Mouse (Mus musculus) forebrain, embryonic 10.5 days (tissue): Measurements from ENCODE around the gene Dicer1. TPM values are rescaled to one million over a fixed set of nuclear protein-coding genes. Genes with fewer than 3 reads are reported as not detected.

Experiments used
- DNase-seq: peaks from one replicate; pipeline ENCODE4 v3.0.0-alpha.2; 2017; ENCODE audit warnings: low spot score; ENCODE audit errors: extremely low spot score
- H3K27ac ChIP-seq: fragments of 300-500 bp; sonication (generic); 2 replicates; pipeline ENCODE4 v1.5.1; 2016; ENCODE audit warnings: mild to moderate bottlenecking
- H3K27me3 ChIP-seq: fragments of 300-500 bp; sonication (generic); 2 replicates; pipeline ENCODE4 v1.6.1; 2016; ENCODE audit warnings: mild to moderate bottlenecking; ENCODE audit not compliant: poor library complexity, severe bottlenecking
- H3K36me3 ChIP-seq: fragments of 300-500 bp; sonication (generic); replicated peaks from 2 replicates; pipeline ENCODE4 v1.6.1; 2016; ENCODE audit warnings: mild to moderate bottlenecking, moderate library complexity
- H3K4me1 ChIP-seq: fragments of 300-500 bp; sonication (generic); 2 replicates; pipeline ENCODE4 v1.6.1; 2016
- H3K4me3 ChIP-seq: fragments of 300-500 bp; sonication (generic); 2 replicates; pipeline ENCODE4 v1.5.1; 2016; ENCODE audit warnings: mild to moderate bottlenecking, moderate library complexity
- H3K9me3 ChIP-seq: fragments of 300-500 bp; sonication (generic); 2 replicates; pipeline ENCODE4 v1.6.1; 2016; ENCODE audit warnings: mild to moderate bottlenecking, moderate library complexity
- WGBS: fragments of 180-500 bp; shearing (Covaris S2); methylation state at CpG from one replicate; pipeline ENCODE4 v1.1.7; 2016; 5-methylcytosine and 5-hydroxymethylcytosine counted together
- polyA plus RNA-seq: library from polyadenylated mRNA; unstranded; fragments of >200 nt; fragmentation: Nextera tagmentation; extraction: Ambion mirVana; gene quantifications from 2 replicates; pipeline ENCODE4 v1.2.1, GENCODE M21; 2016

Dicer1 gene
- polyA plus RNA-seq, 1 experiment from 2014 or later: 47.0 TPM

GRCm38 (mm10) chr12:104665521-104665920, 86.2 kb downstream of the Dicer1 start:
- Histone ChIP-seq H3K27ac (no peak overlapping the region), H3K9me3 (no peaks in the 10 kb centered on the region), H3K4me1 (no peaks in the 10 kb centered on the region), H3K4me3 (no peak overlapping the region), H3K36me3 (no peaks in the 10 kb centered on the region), H3K27me3 (no peaks in the 10 kb centered on the region)
- 87% methylated on average over 9 of the region's 9 CpGs for WGBS
- DNase-seq: no peak

GRCm38 (mm10) chr12:104656146-104656545, 95.6 kb downstream of the Dicer1 start:
- Histone ChIP-seq H3K4me3 (no peak overlapping the region), H3K36me3 (no peaks in the 10 kb centered on the region), H3K27ac (no peak overlapping the region), H3K27me3 (no peaks in the 10 kb centered on the region), H3K4me1 (peaks cover 6% of the 10 kb centered on the region; the same call in 1 of the 2 replicates), H3K9me3 (peaks cover 7% of the 10 kb centered on the region; the same call in 1 of the 2 replicates)
- DNase-seq: no peak
- 95% methylated on average over 2 of the region's 2 CpGs for WGBS

DNA sequence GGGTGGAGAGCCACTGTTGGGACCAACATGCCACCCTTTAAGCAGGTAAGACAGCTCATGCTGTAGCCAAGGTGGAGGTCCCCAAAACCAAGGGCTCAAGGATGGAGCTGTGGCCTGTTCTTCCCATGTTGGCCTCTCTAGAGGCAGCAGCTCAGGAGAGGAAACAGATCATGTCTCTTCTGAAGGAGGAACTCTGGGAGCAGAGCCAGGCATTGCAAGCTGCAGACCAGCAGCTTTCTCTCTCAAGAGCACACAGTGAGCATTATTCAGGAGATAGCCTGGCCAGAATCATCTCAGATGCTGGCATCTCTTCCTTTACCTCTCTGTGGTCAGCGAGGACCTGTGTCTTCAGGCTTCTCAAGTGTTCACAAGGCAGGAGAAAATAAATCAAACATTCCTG, 96.7 kb downstream of the Dicer1 start:
- Histone ChIP-seq H3K9me3 (peaks cover 7% of the 10 kb centered on the region; the same call in 1 of the 2 replicates), H3K36me3 (no peaks in the 10 kb centered on the region), H3K27me3 (no peaks in the 10 kb centered on the region), H3K27ac (no peak overlapping the region), H3K4me1 (peaks cover 13% of the 10 kb centered on the region), H3K4me3 (no peak overlapping the region)
- DNase-seq: no peak
- WGBS: 83% methylated on average over 1 of the region's 1 CpGs

DNA sequence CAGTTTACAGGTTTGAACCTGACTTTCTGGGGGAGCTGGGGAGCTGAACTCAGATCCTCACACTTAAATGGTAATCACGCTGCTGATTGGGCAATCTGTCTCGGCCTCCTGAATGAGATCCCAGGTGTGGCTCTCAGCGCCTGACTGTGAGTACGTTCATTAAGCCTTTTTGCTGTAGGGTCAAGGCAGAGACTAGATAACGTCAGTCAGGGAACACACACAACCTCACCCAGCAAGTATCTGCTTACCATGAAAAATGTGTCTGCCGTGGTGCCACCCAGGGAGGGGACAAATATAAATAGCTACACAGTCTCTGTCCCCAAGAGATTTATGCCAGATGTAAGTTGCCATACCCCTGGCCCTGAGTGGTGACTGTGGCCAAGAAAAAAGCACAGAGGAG, 99.7 kb downstream of the Dicer1 start:
- no peak for DNase-seq
- no peak overlapping the region for H3K27ac ChIP-seq
- 72% methylated on average over 6 of the region's 6 CpGs for WGBS
- no peaks in the 10 kb centered on the region for H3K27me3 ChIP-seq
- H3K9me3 ChIP-seq: peaks cover 7% of the 10 kb centered on the region; the same call in 1 of the 2 replicates
- no peaks in the 10 kb centered on the region for H3K36me3 ChIP-seq
- no peak overlapping the region for H3K4me3 ChIP-seq
- H3K4me1 ChIP-seq: peaks cover 13% of the 10 kb centered on the region

DNA sequence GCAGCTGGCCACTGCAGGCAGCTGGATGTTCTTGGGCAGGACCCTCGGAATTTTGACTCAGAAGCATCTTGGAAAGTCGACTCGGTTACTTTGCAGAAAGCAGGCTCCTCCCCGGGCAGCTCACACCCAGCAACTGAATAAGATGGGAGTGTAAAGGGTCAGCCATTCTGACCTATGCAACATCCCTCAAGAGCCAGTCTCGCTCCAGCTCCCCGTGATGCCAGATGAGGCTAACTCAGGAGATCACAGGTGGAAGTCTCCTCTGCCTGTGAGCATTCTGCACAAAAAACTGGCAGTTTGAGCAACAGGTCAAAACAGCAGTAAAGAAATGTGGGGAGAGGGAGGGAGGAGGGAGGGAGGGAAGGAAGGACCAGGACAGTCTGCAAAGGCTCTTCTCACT, 100.5 kb downstream of the Dicer1 start:
- no peak for DNase-seq
- H3K4me1 ChIP-seq: peaks cover 13% of the 10 kb centered on the region
- H3K27me3 ChIP-seq: peaks cover 5% of the 10 kb centered on the region; the same call in 1 of the 2 replicates
- 66% methylated on average over 6 of the region's 6 CpGs for WGBS
- no peaks in the 10 kb centered on the region for H3K36me3 ChIP-seq
- H3K27ac ChIP-seq: no peak overlapping the region
- peaks cover 6% of the 10 kb centered on the region; the same call in 1 of the 2 replicates for H3K9me3 ChIP-seq
- no peak overlapping the region for H3K4me3 ChIP-seq

DNA sequence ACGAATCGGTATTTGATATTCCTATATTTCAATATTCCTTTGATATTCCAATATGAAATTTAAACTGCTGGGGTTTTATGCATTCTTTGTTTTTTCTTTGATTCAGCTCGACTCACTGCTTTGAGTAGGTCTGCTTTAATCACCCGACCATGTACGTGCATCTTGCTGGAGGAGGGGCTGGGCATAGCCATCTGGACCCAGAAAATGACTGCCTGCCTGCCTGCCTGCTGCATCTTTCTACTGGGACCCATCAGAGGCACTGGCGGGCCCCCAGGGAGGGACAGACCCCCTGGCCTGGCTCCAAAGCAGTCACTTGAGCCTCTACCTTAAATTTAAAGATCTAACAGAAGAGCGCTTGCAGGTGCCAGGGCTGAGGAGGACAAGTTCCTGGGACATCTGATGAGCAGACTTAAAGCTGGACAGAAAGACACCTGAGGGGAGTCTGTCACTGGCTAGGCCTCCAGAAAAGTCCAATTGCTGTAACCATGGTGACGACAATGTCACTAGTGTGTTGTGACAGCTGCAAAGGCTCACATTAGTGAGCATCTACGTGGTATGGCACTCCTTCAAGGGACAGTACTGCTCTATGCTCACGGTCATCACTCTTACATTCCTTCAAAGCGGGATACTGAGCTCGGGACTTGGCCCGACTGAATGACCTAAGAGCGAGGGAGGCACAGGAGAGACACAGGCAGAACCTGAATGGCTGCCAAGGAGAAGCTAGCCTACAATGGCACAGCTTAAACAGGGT, 101.1 kb downstream of the Dicer1 start:
- peaks cover 6% of the 10 kb centered on the region; the same call in 1 of the 2 replicates for H3K27me3 ChIP-seq
- H3K27ac ChIP-seq: no peak overlapping the region
- peaks cover under 1% of the 10 kb centered on the region; the same call in 1 of the 2 replicates for H3K9me3 ChIP-seq
- WGBS: 74% methylated on average over 14 of the region's 14 CpGs
- H3K4me3 ChIP-seq: no peak overlapping the region
- DNase-seq: no peak
- H3K4me1 ChIP-seq: peaks cover 13% of the 10 kb centered on the region
- no peaks in the 10 kb centered on the region for H3K36me3 ChIP-seq

DNA sequence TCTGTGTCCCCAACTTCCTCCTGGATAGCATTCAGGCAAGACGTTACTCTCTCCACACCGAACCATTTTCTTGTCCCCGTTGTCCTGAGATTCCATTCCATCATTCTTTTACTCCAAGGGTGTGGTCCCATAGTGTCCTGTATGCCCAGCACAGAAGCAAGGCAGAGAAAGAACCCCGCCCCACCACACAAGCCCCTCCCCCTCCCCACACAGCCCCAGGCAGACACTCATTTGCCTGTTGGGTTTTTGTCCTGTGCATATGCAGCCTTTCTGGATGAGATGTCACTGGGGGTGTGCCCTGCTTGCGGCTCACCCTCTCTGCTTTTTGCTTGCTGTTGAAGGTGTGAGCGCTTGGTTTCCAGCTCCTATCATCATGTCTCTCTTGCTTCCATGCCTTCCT, 103.4 kb downstream of the Dicer1 start:
- Histone ChIP-seq H3K36me3 (no peaks in the 10 kb centered on the region), H3K27ac (no peak overlapping the region), H3K27me3 (peaks cover 10% of the 10 kb centered on the region; the same call in 1 of the 2 replicates), H3K4me1 (peaks cover 13% of the 10 kb centered on the region), H3K4me3 (no peak overlapping the region), H3K9me3 (no peaks in the 10 kb centered on the region)
- no peak for DNase-seq
- 90% methylated on average over 6 of the region's 6 CpGs for WGBS

DNA sequence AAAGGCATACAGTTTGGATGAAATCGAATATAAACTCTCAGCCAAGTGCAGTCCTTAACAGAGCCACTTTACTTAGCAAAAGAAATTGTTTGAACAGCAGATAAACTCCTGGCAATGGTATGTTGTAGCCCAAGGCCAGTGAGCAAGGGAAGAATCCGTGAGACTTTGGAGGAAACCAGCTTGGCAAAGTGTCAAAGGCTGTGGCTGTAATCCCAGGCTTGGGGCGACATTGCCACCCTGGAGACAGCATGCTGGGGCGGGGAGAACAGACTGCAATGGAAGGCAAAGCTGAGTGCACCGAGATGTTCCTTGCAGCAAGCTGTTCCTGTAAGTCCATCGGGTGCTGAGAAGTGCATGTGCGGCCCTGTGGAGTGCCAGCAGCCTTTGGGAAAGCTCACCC, 109.4 kb downstream of the Dicer1 start:
- peaks cover 38% of the 10 kb centered on the region for H3K27me3 ChIP-seq
- H3K4me3 ChIP-seq: no peak overlapping the region
- no peak overlapping the region for H3K27ac ChIP-seq
- no peak for DNase-seq
- 79% methylated on average over 7 of the region's 7 CpGs for WGBS
- no peaks in the 10 kb centered on the region for H3K9me3 ChIP-seq
- no peaks in the 10 kb centered on the region for H3K36me3 ChIP-seq
- peaks cover 11% of the 10 kb centered on the region for H3K4me1 ChIP-seq

DNA sequence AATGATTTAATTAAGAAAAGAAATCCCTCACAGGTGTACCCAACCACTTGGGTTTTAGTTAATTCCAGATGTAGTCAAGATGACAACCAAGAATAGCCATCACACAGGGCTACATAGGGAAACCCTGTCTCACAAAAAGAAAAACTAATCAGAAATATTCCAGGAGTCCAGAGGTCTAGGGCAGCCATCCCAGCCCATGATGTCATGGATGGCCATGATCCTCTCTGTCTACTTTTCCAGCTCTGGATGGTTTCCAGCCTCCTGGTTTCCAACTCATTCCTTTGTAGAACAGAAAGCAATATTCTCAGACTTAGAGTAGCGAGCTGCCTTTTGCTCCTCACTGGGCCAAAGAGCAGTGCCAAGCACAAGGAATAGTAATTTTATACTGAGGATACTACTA, 110.8 kb downstream of the Dicer1 start:
- Histone ChIP-seq H3K9me3 (no peaks in the 10 kb centered on the region), H3K4me3 (no peak overlapping the region), H3K36me3 (no peaks in the 10 kb centered on the region), H3K4me1 (peaks cover 24% of the 10 kb centered on the region), H3K27me3 (peaks cover 46% of the 10 kb centered on the region), H3K27ac (no peak overlapping the region)
- 94% methylated on average over 1 of the region's 1 CpGs for WGBS
- no peak for DNase-seq

GRCm38 (mm10) chr12:104638156-104638555, 113.6 kb downstream of the Dicer1 start:
- Histone ChIP-seq H3K4me3 (no peak overlapping the region), H3K9me3 (no peaks in the 10 kb centered on the region), H3K27me3 (peaks cover 49% of the 10 kb centered on the region), H3K4me1 (peaks cover 34% of the 10 kb centered on the region), H3K27ac (no peak overlapping the region), H3K36me3 (no peaks in the 10 kb centered on the region)
- DNase-seq: no peak
- 66% methylated on average over 8 of the region's 8 CpGs for WGBS

Other genes with a start within 250 kb of the Dicer1 start
- gene Clmn, start 113.1 kb upstream of the Dicer1 start, polyA plus RNA-seq: 1.6 and 2.1 TPM in 2 replicates